ENCODE assay signal across 19 mouse cellular contexts in the genomic region with DNA sequence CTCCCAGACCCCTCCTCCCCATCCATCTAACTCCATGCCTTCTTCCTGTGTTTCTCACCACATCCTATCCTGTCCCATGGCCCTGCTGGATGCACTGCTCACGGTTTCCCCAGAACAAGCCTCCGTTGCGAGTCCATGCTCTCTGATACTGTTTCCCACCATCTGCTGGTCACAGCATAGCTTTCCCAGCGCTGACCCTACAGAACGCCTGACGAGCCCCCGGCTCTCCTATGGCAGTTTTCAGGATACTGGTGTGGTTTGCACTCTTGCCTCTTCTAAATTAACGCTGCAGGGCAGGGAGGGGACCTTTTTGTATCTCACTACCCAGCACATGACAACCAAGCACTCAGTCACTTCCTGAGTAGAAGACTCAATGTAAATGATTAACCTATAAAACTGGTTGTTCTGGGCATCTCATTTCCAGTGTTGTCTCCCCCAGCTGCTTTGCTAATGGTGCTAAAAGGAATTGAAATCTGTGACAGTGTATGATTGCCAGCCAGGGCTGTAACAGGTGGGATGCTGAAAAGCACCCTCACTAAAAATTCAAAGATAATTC. TPM values are rescaled to one million over a fixed set of nuclear protein-coding genes. Genes with fewer than 3 reads are reported as not detected.
DNase-seq lines count a peak whose midpoint lies in the region; ATAC-seq lines count a peak whose summit lies in the region.
"Had no signal": no experiment of that assay in that cellular context is flagged by ENCODE, and none has a peak within 500 bp of the region (broad histone marks: within the 10 kb centered on the region; RNA-seq: fewer than 3 reads in every experiment).

No protein-coding gene starts in this region.

- peak overlapping the region; percentile 64 for H3K9ac ChIP-seq in heart, embryonic 14.5 days (ENCODE audit: low read length)
- no peak overlapping the region for H3K9ac ChIP-seq in liver, embryonic 16.5 days (ENCODE audit: low read depth, low read length)
- H3K9ac ChIP-seq: embryonic facial prominence, embryonic 15.5 days; forebrain, embryonic 13.5 days; midbrain, embryonic 15.5 days had no signal

- H3K36me3 ChIP-seq in heart, embryonic 14.5 days (ENCODE audit: control insufficient read depth, insufficient read depth, low read length), result peaks cover 21% of the 10 kb centered on the region
- H3K36me3 ChIP-seq in embryonic facial prominence, embryonic 10.5 days (replicated peaks), result no peaks in the 10 kb centered on the region; the same call in 1 of the 2 replicates
- H3K36me3 ChIP-seq in liver, embryonic 16.5 days (ENCODE audit: control insufficient read depth, insufficient read depth), result no peaks in the 10 kb centered on the region
- H3K36me3 ChIP-seq: embryonic facial prominence, embryonic 15.5 days; G1E; midbrain, embryonic 15.5 days had no signal

- H3K4me3 ChIP-seq in heart, embryonic 14.5 days (ENCODE audit: control insufficient read depth in 1 of 2, insufficient read depth in 1 of 2, low read depth in 1 of 2, low read length in 2 of 2), result no peak overlapping the region
- H3K4me3 ChIP-seq in embryonic facial prominence, embryonic 10.5 days, result no peak overlapping the region
- H3K4me3 ChIP-seq in liver, embryonic 16.5 days (ENCODE audit: low read depth, low read length), result no peak overlapping the region; the same call in 1 of the 2 replicates
- H3K4me3 ChIP-seq: embryonic facial prominence, embryonic 15.5 days; forebrain, embryonic 13.5 days; midbrain, embryonic 15.5 days had no signal

- H3K4me1 ChIP-seq in heart, embryonic 14.5 days (ENCODE audit: control insufficient read depth in 2 of 2, insufficient read depth in 2 of 2, low read length in 2 of 2), result peaks cover 29 to 53% of the 10 kb centered on the region in 2 experiments
- H3K4me1 ChIP-seq in embryonic facial prominence, embryonic 10.5 days, result peaks cover 56% of the 10 kb centered on the region
- no peaks in the 10 kb centered on the region; the same call in 1 of the 2 replicates for H3K4me1 ChIP-seq in liver, embryonic 16.5 days (ENCODE audit: control insufficient read depth, low read depth, low read length)

- 48% methylated on average over 8 of the region's 8 CpGs for WGBS in heart, embryonic 14.5 days
- WGBS in embryonic facial prominence, embryonic 10.5 days, result 61% methylated on average over 8 of the region's 8 CpGs
- WGBS in liver, embryonic 16.5 days (ENCODE audit: insufficient replicate concordance), result 48% methylated on average over 8 of the region's 8 CpGs

- H3K4me2 ChIP-seq in heart, embryonic 14.5 days (ENCODE audit: low read length), result peak overlapping the region; percentile 60
- 0 out of 2 replicates have a peak overlapping the region, but pooled peaks have one; percentile 17 for H3K4me2 ChIP-seq in liver, embryonic 16.5 days (ENCODE audit: low read depth, low read length)
- H3K4me2 ChIP-seq: embryonic facial prominence, embryonic 15.5 days; forebrain, embryonic 13.5 days; midbrain, embryonic 15.5 days had no signal

- no peak for DNase-seq in heart, postnatal 25 days (ENCODE audit: low spot score)
- DNase-seq in embryonic facial prominence, embryonic 10.5 days (ENCODE audit: low spot score), result no peak
- DNase-seq in heart, postnatal 4 days, result peak; percentile 5
- no peak for DNase-seq in ovary, postnatal 14 days (ENCODE audit: low spot score)
- no peak for DNase-seq in cerebellum, adult 18-20 months
- DNase-seq: adrenal gland, adult 8-10 months; cerebellum, adult 11-12 months; kidney, adult 18-20 months; layer of hippocampus, postnatal 36 days; left cerebral cortex, postnatal 4 days; lung, adult 2 months; right cerebral cortex, postnatal 25 days had no signal

- peak overlapping the region; percentile 87 to 90 for H3K27ac ChIP-seq in heart, embryonic 14.5 days (replicated peaks in 1 of 2; ENCODE audit: control insufficient read depth in 1 of 2, insufficient read depth in 1 of 2, low read depth in 2 of 2, low read length in 2 of 2)
- H3K27ac ChIP-seq in embryonic facial prominence, embryonic 10.5 days (replicated peaks), result peak overlapping the region; percentile 77
- no peak overlapping the region for H3K27ac ChIP-seq in liver, embryonic 16.5 days (ENCODE audit: low read length)
- H3K27ac ChIP-seq: embryonic facial prominence, embryonic 15.5 days; forebrain, embryonic 13.5 days; midbrain, embryonic 15.5 days had no signal

- no peak for ATAC-seq in heart, embryonic 14.5 days (ENCODE audit: insufficient number of reproducible peaks, insufficient read depth, low FRiP score, low read depth)
- ATAC-seq in liver, embryonic 16.5 days (ENCODE audit: low read depth), result no peak
- no peak for ATAC-seq in CD4-positive, CD25-positive, alpha-beta regulatory T cell, adult 4 months
- ATAC-seq: forebrain, embryonic 13.5 days; midbrain, embryonic 15.5 days had no signal

- intact Hi-C loops in heart, postnatal 25 days (cut with DNase I), result loop anchor here (5.0 to 10.0 kb wide), 2 partner anchors 89 to 381 kb away; no protein-coding TSS in a partner anchor

- no peaks in the 10 kb centered on the region for H3K27me3 ChIP-seq in heart, embryonic 14.5 days (ENCODE audit: control insufficient read depth, insufficient read depth, low read length)
- no peaks in the 10 kb centered on the region for H3K27me3 ChIP-seq in embryonic facial prominence, embryonic 10.5 days (replicated peaks; ENCODE audit: low read depth, poor library complexity, severe bottlenecking)
- no peaks in the 10 kb centered on the region for H3K27me3 ChIP-seq in liver, embryonic 16.5 days (ENCODE audit: control insufficient read depth, insufficient read depth, low read depth, low read length)
- H3K27me3 ChIP-seq: embryonic facial prominence, embryonic 15.5 days; forebrain, embryonic 13.5 days had no signal

- H3K9me3 ChIP-seq in heart, embryonic 14.5 days (ENCODE audit: control insufficient read depth, low read length), result no peaks in the 10 kb centered on the region
- no peaks in the 10 kb centered on the region for H3K9me3 ChIP-seq in embryonic facial prominence, embryonic 10.5 days
- H3K9me3 ChIP-seq in liver, embryonic 16.5 days (replicated peaks; ENCODE audit: control insufficient read depth, low read length), result no peaks in the 10 kb centered on the region
- H3K9me3 ChIP-seq: embryonic facial prominence, embryonic 15.5 days; forebrain, embryonic 13.5 days; midbrain, embryonic 15.5 days had no signal

RNA-seq across cellular contexts. Expression of gene Msrb3, which starts 25.2 kb away (rescaled TPM):
- polyA plus RNA-seq in heart, embryonic 14.5 days (2014; fragmentation: Nextera tagmentation; extraction: Ambion mirVana), result 38.7 and 41.0 TPM in 2 replicates
- 100 to 1,000 TPM; 101 to 106 TPM for total RNA-seq in heart, postnatal 25 days (2021)
- polyA plus RNA-seq in embryonic facial prominence, embryonic 10.5 days (2016; fragmentation: Nextera tagmentation; extraction: Ambion mirVana), result 3.4 and 3.6 TPM in 2 replicates
- 100 to 1,000 TPM; 154 to 177 TPM for total RNA-seq in heart, postnatal 4 days (2021)
- 1.2 and 1.4 TPM in 2 replicates for polyA plus RNA-seq in liver, embryonic 16.5 days (2015; fragmentation: Nextera tagmentation; extraction: Ambion mirVana)
- under 1 TPM; 0.48 to 0.61 TPM for polyA plus RNA-seq in CD4-positive, CD25-positive, alpha-beta regulatory T cell, adult 4 months (2017; shearing (Covaris generic))
- polyA plus RNA-seq: G1E had no signal
